Mouse (Mus musculus): ENCODE data around the gene Ndufaf2. TPM values are rescaled to one million over a fixed set of nuclear protein-coding genes. Genes with fewer than 3 reads are reported as not detected.

Ndufaf2 gene
- total and polyA plus RNA-seq, 2 experiments from 2014 or later, result 62.5 TPM; not detected in 1

- DNase-seq (ENCODE audit: low spot score) (no peak), ATAC-seq (ENCODE audit: insufficient read depth, low read depth) (no peak)
- TF ChIP-seq EP300 (IDR thresholded peaks at IDR 0.05; ENCODE audit: low read depth) (no peak), CTCF (IDR thresholded peaks at IDR 0.05; ENCODE audit: low read depth) (no peak)
- Histone ChIP-seq H3K27me3 (ENCODE audit: control insufficient read depth, insufficient read depth, low read length) (0 out of 2 replicates have a peak, but pooled peaks cover 2% of the 10 kb centered on the region), H3K4me2 (ENCODE audit: low read depth, low read length) (no peak overlapping the region), H3K4me3 (ENCODE audit: low read depth, low read length) (no peak overlapping the region), H3K9ac (replicated peaks; ENCODE audit: low read depth, low read length) (no peak overlapping the region), H3K4me1 (ENCODE audit: control insufficient read depth, insufficient read depth) (no peaks in the 10 kb centered on the region), H3K27ac (ENCODE audit: low read depth) (no peak overlapping the region), H3K36me3 (replicated peaks; ENCODE audit: control insufficient read depth, insufficient read depth, low read length) (no peaks in the 10 kb centered on the region), H3K9me3 (replicated peaks; ENCODE audit: control insufficient read depth, low read length) (no peaks in the 10 kb centered on the region)
- WGBS, result 57% methylated on average over 1 of the region's 1 CpGs
These were observed 165.8 kb downstream of the Ndufaf2 start for GRCm38 (mm10) chr13:107992573-107992972.

DNA sequence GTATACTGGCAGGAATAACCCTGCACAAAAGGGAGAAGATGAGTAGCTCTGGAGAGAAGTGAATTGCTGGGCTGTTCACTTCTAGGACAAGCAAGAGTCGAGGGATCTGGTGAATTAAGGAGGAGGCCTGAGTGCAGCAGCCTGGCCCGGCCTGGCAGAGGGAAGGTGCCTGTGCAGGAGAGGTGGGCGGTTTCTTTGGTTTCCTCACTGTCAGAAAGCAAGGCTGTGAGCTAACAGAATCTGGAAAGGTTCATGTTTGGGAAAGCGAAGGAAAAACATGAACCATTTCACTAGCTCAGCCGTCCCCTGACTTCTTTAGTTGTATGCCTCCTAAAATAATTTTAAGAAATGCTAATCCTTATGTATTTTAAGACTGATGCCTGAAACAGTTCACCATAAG, 173.8 kb downstream of the Ndufaf2 start:
- no peaks in the 10 kb centered on the region for H3K9me3 ChIP-seq (replicated peaks; ENCODE audit: control insufficient read depth, low read length)
- H3K4me3 ChIP-seq (ENCODE audit: low read depth, low read length), result no peak overlapping the region
- H3K27ac ChIP-seq (ENCODE audit: low read depth), result no peak overlapping the region
- 70% methylated on average over 5 of the region's 5 CpGs for WGBS
- H3K9ac ChIP-seq (replicated peaks; ENCODE audit: low read depth, low read length), result no peak overlapping the region
- DNase-seq (ENCODE audit: low spot score) (no peak), ATAC-seq (ENCODE audit: insufficient read depth, low read depth) (no peak)
- H3K4me1 ChIP-seq (ENCODE audit: control insufficient read depth, insufficient read depth), result no peaks in the 10 kb centered on the region
- 0 out of 2 replicates have a peak, but pooled peaks cover 2% of the 10 kb centered on the region for H3K27me3 ChIP-seq (ENCODE audit: control insufficient read depth, insufficient read depth, low read length)
- no peak overlapping the region for H3K4me2 ChIP-seq (ENCODE audit: low read depth, low read length)
- no peaks in the 10 kb centered on the region for H3K36me3 ChIP-seq (replicated peaks; ENCODE audit: control insufficient read depth, insufficient read depth, low read length)
- TF ChIP-seq CTCF (IDR thresholded peaks at IDR 0.05; ENCODE audit: low read depth) (no peak), EP300 (IDR thresholded peaks at IDR 0.05; ENCODE audit: low read depth) (no peak)

- Histone ChIP-seq H3K9ac (replicated peaks; ENCODE audit: low read depth, low read length) (no peak overlapping the region), H3K9me3 (replicated peaks; ENCODE audit: control insufficient read depth, low read length) (no peaks in the 10 kb centered on the region), H3K27ac (ENCODE audit: low read depth) (no peak overlapping the region), H3K27me3 (ENCODE audit: control insufficient read depth, insufficient read depth, low read length) (0 out of 2 replicates have a peak, but pooled peaks cover under 1% of the 10 kb centered on the region), H3K36me3 (replicated peaks; ENCODE audit: control insufficient read depth, insufficient read depth, low read length) (no peaks in the 10 kb centered on the region), H3K4me1 (ENCODE audit: control insufficient read depth, insufficient read depth) (no peaks in the 10 kb centered on the region), H3K4me3 (ENCODE audit: low read depth, low read length) (no peak overlapping the region), H3K4me2 (ENCODE audit: low read depth, low read length) (no peak overlapping the region)
- 78% methylated on average over 5 of the region's 5 CpGs for WGBS
- ATAC-seq (ENCODE audit: insufficient read depth, low read depth) (no peak), DNase-seq (ENCODE audit: low spot score) (no peak)
- TF ChIP-seq EP300 (IDR thresholded peaks at IDR 0.05; ENCODE audit: low read depth) (no peak), CTCF (IDR thresholded peaks at IDR 0.05; ENCODE audit: low read depth) (no peak)
These were observed 174.2 kb downstream of the Ndufaf2 start for GRCm38 (mm10) chr13:107984186-107984585.

- no peak overlapping the region for H3K4me2 ChIP-seq (ENCODE audit: low read depth, low read length)
- TF ChIP-seq EP300 (IDR thresholded peaks at IDR 0.05; ENCODE audit: low read depth) (no peak), CTCF (IDR thresholded peaks at IDR 0.05; ENCODE audit: low read depth) (no peak)
- no peak overlapping the region for H3K9ac ChIP-seq (replicated peaks; ENCODE audit: low read depth, low read length)
- no peak overlapping the region for H3K4me3 ChIP-seq (ENCODE audit: low read depth, low read length)
- H3K4me1 ChIP-seq (ENCODE audit: control insufficient read depth, insufficient read depth), result no peaks in the 10 kb centered on the region
- WGBS, result 88% methylated on average over 6 of the region's 6 CpGs
- DNase-seq (ENCODE audit: low spot score) (no peak), ATAC-seq (ENCODE audit: insufficient read depth, low read depth) (no peak)
- no peaks in the 10 kb centered on the region for H3K36me3 ChIP-seq (replicated peaks; ENCODE audit: control insufficient read depth, insufficient read depth, low read length)
- H3K27ac ChIP-seq (ENCODE audit: low read depth), result no peak overlapping the region
- no peaks in the 10 kb centered on the region for H3K9me3 ChIP-seq (replicated peaks; ENCODE audit: control insufficient read depth, low read length)
- H3K27me3 ChIP-seq (ENCODE audit: control insufficient read depth, insufficient read depth, low read length), result no peaks in the 10 kb centered on the region
These were observed 175.1 kb downstream of the Ndufaf2 start for GRCm38 (mm10) chr13:107983231-107983847.

DNA sequence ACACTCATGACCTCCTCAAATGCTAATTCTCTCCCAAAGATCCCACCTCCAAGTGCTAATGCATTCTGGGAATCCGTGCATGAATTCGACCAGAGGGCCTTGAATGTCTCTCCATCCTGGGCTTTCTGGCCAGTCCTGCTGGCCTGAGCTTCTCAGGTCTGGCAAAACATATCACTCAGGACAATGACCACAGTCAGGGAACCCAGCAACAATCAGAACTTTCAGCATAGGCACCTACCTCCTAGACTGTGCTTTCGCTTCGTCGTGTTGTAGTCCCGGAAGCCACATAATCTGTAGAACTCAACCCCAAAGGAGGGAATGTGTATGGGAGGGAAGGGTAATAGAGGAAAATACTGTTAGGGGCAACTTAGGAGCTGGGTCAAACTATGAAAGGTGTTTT, 179.0 kb downstream of the Ndufaf2 start:
- no peaks in the 10 kb centered on the region for H3K27me3 ChIP-seq (ENCODE audit: control insufficient read depth, insufficient read depth, low read length)
- 91% methylated on average over 6 of the region's 6 CpGs for WGBS

More for the DNA sequence above, 179.0 kb downstream of the Ndufaf2 start:
- H3K9ac ChIP-seq (replicated peaks; ENCODE audit: low read depth, low read length), result no peak overlapping the region
- no peak overlapping the region for H3K27ac ChIP-seq (ENCODE audit: low read depth)
- no peaks in the 10 kb centered on the region for H3K9me3 ChIP-seq (replicated peaks; ENCODE audit: control insufficient read depth, low read length)
- no peak overlapping the region for H3K4me3 ChIP-seq (ENCODE audit: low read depth, low read length)
- TF ChIP-seq CTCF (IDR thresholded peaks at IDR 0.05; ENCODE audit: low read depth) (no peak), EP300 (IDR thresholded peaks at IDR 0.05; ENCODE audit: low read depth) (no peak)
- no peak for ATAC-seq (ENCODE audit: insufficient read depth, low read depth)
- H3K36me3 ChIP-seq (replicated peaks; ENCODE audit: control insufficient read depth, insufficient read depth, low read length), result no peaks in the 10 kb centered on the region
- no peak for DNase-seq (ENCODE audit: low spot score)
- no peak overlapping the region for H3K4me2 ChIP-seq (ENCODE audit: low read depth, low read length)
- H3K4me1 ChIP-seq (ENCODE audit: control insufficient read depth, insufficient read depth), result no peaks in the 10 kb centered on the region
